Mouse (Mus musculus): Measurements from ENCODE around the gene Snrpb2. TPM values are rescaled to one million over a fixed set of nuclear protein-coding genes. Genes with fewer than 3 reads are reported as not detected.

Snrpb2 gene
- polyA plus RNA-seq, 1 experiment from 2014 or later: 89.3 TPM

DNA sequence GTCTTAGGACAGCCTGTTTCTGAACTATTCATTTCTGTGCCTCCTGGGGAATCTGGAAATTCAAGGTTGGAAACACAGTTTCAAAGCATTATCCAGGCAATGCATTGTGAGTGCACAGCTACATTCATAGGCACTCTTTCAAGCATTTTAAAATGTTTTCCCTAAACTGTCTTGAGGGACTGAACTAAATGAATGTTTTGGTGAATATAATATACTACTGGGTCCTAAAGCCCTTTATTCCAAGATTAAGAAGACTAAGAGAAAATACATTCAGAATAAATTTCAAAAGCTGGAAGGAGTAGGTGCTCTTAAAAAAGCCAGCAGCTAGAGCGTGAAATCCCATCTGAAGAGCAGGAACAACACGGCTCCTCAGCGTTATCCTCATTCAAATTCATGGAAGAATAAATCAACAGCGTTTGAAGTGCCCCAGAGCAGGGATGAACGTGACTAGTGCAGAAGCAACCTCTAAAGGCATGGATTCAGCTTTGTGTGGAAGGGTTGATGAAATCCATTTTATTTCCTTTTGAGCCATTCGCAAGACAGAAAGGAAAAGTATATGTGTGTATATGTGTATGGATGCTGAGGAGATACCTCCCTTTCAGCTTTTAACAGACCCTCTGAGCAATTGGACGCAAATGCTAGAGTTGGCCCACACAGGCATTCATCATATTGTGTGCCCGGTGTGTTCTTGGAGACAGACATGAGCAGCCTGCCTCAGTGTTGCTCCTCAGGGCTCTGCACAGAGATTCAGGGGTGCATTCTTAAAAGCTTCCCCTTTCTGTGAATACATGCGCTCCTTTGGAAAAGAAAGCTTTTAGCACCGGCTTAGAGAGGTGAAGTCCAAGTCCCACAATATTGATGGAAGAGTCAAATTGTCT lies 30.2 kb upstream of the Snrpb2 start:
- WGBS: 40% methylated on average over 10 of the region's 10 CpGs
- H3K4me1 ChIP-seq (ENCODE audit: control insufficient read depth, insufficient read depth, low read length): 0 out of 2 replicates have a peak, but pooled peaks cover 2% of the 10 kb centered on the region
- H3K9me3 ChIP-seq (replicated peaks; ENCODE audit: control insufficient read depth, low read length): no peaks in the 10 kb centered on the region
- H3K4me2 ChIP-seq (ENCODE audit: low read length): no peak overlapping the region
- no peaks in the 10 kb centered on the region for H3K27me3 ChIP-seq (replicated peaks; ENCODE audit: control insufficient read depth, insufficient read depth, low read length)
- H3K36me3 ChIP-seq (ENCODE audit: control insufficient read depth, insufficient read depth, low read length): no peaks in the 10 kb centered on the region
- H3K4me3 ChIP-seq (ENCODE audit: low read depth, low read length): no peak overlapping the region
- H3K9ac ChIP-seq (ENCODE audit: low read length): no peak overlapping the region
- no peak overlapping the region for H3K27ac ChIP-seq (ENCODE audit: low read depth, low read length)
- DNase-seq (ENCODE audit: low spot score) (peak; percentile 30), ATAC-seq (no peak)

DNA sequence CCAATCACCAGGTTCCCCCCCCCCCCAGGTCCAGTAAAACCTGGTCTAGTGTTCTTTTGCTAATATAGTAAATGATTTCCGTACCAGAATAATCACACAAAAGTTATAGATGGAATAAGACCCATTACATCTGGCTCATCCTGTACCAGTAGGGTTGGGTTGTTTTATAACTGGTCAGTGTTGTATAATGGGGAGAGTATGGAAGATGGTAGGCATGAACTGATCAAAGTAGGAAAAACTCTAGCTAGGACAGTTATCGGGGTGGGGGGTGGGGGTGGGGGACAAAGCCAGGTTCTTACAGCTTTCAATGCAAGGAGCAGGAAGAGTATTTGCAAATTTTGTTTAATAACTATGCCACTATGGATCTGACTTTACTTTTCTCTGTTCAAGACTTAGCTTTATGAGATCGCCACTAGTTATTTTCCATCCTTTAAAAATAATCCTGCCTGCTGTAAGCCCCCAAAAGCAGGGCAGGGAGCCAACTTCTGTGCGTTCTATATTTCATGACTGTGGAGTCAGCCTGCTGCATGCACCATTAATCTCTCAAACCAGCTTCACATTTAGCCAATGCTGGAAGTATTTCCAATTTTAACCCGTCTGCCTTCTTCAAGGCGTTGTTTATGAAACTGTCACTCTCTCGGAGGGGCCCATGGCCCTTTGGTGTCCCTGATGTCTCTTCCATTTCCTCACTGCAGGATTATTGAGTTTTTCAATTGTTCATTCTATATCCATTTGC lies 28.3 kb upstream of the Snrpb2 start:
- DNase-seq (ENCODE audit: low spot score): no peak
- Histone ChIP-seq H3K36me3 (ENCODE audit: control insufficient read depth, insufficient read depth, low read length) (no peaks in the 10 kb centered on the region), H3K27me3 (replicated peaks; ENCODE audit: control insufficient read depth, insufficient read depth, low read length) (no peaks in the 10 kb centered on the region), H3K4me3 (ENCODE audit: low read depth, low read length) (no peak overlapping the region), H3K27ac (ENCODE audit: low read depth, low read length) (no peak overlapping the region), H3K9ac (ENCODE audit: low read length) (no peak overlapping the region), H3K9me3 (replicated peaks; ENCODE audit: control insufficient read depth, low read length) (no peaks in the 10 kb centered on the region), H3K4me1 (ENCODE audit: control insufficient read depth, insufficient read depth, low read length) (0 out of 2 replicates have a peak, but pooled peaks cover 2% of the 10 kb centered on the region), H3K4me2 (ENCODE audit: low read length) (no peak overlapping the region)
- 84% methylated on average over 7 of the region's 7 CpGs for WGBS
- no peak for ATAC-seq

DNA sequence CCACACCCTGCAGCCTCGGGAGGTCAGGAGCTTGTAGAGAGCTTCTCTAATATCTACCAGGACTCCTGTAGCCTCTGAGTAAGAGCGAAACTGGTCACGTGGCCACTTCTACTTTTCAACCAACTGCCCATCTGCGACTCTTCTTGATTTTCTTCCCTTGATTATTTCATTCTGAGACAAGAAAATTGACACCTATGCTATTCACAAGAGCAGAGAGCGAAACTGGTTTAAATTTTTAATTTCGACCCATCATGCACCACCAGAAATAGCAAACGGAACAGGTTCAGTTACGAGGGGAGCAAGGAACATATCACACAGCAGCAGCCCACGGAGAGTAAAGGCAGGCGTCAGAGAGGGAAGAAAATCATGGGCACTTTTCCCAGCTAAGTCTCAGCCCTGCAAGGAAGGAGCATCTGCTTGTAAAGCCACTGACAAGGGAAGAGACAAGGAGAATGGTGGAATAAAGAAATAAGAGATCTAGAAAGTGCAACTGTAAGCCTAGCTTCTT lies 27.7 kb upstream of the Snrpb2 start:
- 81% methylated on average over 10 of the region's 10 CpGs for WGBS
- no peaks in the 10 kb centered on the region for H3K9me3 ChIP-seq (replicated peaks; ENCODE audit: control insufficient read depth, low read length)
- H3K4me1 ChIP-seq (ENCODE audit: control insufficient read depth, insufficient read depth, low read length): 0 out of 2 replicates have a peak, but pooled peaks cover 2% of the 10 kb centered on the region
- no peaks in the 10 kb centered on the region for H3K27me3 ChIP-seq (replicated peaks; ENCODE audit: control insufficient read depth, insufficient read depth, low read length)
- no peak overlapping the region for H3K4me3 ChIP-seq (ENCODE audit: low read depth, low read length)
- ATAC-seq (no peak), DNase-seq (ENCODE audit: low spot score) (no peak)
- H3K36me3 ChIP-seq (ENCODE audit: control insufficient read depth, insufficient read depth, low read length): no peaks in the 10 kb centered on the region
- H3K27ac ChIP-seq (ENCODE audit: low read depth, low read length): no peak overlapping the region
- no peak overlapping the region for H3K9ac ChIP-seq (ENCODE audit: low read length)
- H3K4me2 ChIP-seq (ENCODE audit: low read length): no peak overlapping the region

DNA sequence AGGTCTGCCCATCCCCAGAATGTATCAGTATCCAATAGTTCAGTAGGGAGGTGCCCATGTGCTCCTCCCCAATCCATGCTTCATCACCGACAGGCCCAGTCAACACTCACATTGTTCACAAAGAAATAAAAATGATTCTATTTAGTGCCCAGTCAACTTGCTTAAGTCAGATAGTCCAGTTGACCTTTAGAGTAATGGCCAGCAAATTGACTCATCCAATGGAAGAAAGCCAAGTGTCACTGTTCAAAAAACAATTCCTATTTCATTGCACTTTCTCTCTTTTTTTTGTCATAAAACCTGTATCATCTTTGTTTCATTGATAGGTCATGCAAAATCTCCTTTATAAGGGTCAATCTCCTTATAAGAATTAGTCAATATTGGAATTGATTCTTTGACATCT lies 21.2 kb upstream of the Snrpb2 start:
- H3K27me3 ChIP-seq (replicated peaks; ENCODE audit: control insufficient read depth, insufficient read depth, low read length): no peaks in the 10 kb centered on the region
- H3K9ac ChIP-seq (ENCODE audit: low read length): no peak overlapping the region
- WGBS: 97% methylated on average over 1 of the region's 1 CpGs
- H3K4me3 ChIP-seq (ENCODE audit: low read depth, low read length): no peak overlapping the region
- DNase-seq (ENCODE audit: low spot score): no peak
- ATAC-seq: no peak
- H3K36me3 ChIP-seq (ENCODE audit: control insufficient read depth, insufficient read depth, low read length): no peaks in the 10 kb centered on the region
- no peak overlapping the region for H3K4me2 ChIP-seq (ENCODE audit: low read length)
- no peak overlapping the region for H3K27ac ChIP-seq (ENCODE audit: low read depth, low read length)
- H3K4me1 ChIP-seq (ENCODE audit: control insufficient read depth, insufficient read depth, low read length): no peaks in the 10 kb centered on the region
- H3K9me3 ChIP-seq (replicated peaks; ENCODE audit: control insufficient read depth, low read length): no peaks in the 10 kb centered on the region

DNA sequence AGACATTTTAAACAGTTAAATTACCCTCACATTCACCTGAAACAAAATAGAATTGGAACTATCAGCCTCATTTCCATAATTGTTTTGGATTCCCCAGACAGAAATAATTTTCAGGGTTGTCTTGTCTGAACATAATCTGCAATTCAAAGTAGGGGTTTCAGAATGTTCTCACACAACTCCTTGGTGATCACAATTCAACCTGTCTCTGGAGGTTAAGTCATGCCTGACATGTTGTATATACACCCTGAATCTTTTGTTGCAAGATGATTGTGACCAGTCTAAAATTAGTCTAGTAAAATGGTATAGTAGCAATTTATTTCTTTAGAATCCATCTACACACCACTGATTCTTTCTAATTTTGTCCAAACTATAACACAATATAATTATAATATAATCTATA lies 7.6 kb upstream of the Snrpb2 start:
- DNase-seq (ENCODE audit: low spot score) (no peak), ATAC-seq (no peak)
- Histone ChIP-seq H3K36me3 (ENCODE audit: control insufficient read depth, insufficient read depth, low read length) (no peaks in the 10 kb centered on the region), H3K9me3 (replicated peaks; ENCODE audit: control insufficient read depth, low read length) (no peaks in the 10 kb centered on the region), H3K9ac (ENCODE audit: low read length) (no peak overlapping the region), H3K27ac (ENCODE audit: low read depth, low read length) (no peak overlapping the region), H3K4me3 (ENCODE audit: low read depth, low read length) (no peak overlapping the region), H3K4me1 (ENCODE audit: control insufficient read depth, insufficient read depth, low read length) (no peaks in the 10 kb centered on the region), H3K4me2 (ENCODE audit: low read length) (no peak overlapping the region), H3K27me3 (replicated peaks; ENCODE audit: control insufficient read depth, insufficient read depth, low read length) (no peaks in the 10 kb centered on the region)

DNA sequence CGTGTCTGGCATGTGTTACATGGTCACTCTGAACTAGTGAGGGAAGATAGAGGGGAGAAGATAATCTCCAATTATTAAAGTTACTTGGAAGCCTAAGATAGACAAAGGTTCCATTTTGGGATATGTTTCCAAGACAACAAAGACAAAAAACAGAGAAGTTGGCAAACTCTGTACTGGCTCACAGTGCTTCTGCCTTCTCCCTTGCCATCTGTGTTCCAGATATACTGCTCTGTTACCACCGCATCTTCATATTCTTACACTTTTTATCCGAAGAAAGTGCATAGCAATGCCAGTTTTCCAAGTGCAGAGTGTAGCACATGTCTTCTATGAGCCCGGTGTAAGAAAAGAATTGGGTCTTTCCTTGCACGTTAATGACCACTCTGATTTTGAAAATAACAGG lies 6.1 kb upstream of the Snrpb2 start:
- ATAC-seq (no peak), DNase-seq (ENCODE audit: low spot score) (no peak)
- Histone ChIP-seq H3K27me3 (replicated peaks; ENCODE audit: control insufficient read depth, insufficient read depth, low read length) (no peaks in the 10 kb centered on the region), H3K4me3 (ENCODE audit: low read depth, low read length) (no peak overlapping the region), H3K9me3 (replicated peaks; ENCODE audit: control insufficient read depth, low read length) (no peaks in the 10 kb centered on the region), H3K4me2 (ENCODE audit: low read length) (no peak overlapping the region), H3K27ac (ENCODE audit: low read depth, low read length) (no peak overlapping the region), H3K4me1 (ENCODE audit: control insufficient read depth, insufficient read depth, low read length) (no peaks in the 10 kb centered on the region), H3K9ac (ENCODE audit: low read length) (no peak overlapping the region), H3K36me3 (ENCODE audit: control insufficient read depth, insufficient read depth, low read length) (no peaks in the 10 kb centered on the region)
- 76% methylated on average over 5 of the region's 5 CpGs for WGBS

DNA sequence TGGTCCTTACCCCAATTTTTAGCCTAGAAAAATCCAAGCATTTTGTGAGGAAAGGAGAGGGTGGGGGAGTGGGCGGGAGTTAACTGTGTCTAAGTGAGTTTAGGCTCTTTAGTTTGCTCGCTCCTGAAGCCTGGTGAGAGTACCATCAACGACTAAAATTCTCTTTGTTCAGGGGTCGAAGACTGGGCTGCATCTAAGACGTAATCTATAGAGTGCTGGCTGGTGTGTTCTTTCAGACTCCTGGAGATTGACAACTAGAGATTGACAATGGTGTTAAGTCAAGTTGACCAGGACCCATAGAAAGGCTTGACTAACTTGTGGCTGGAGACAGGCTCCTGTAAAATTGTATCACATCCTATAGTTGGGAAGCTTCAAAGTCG lies 417 bp upstream of the Snrpb2 start:
- peaks cover 7% of the 10 kb centered on the region for H3K4me1 ChIP-seq (ENCODE audit: control insufficient read depth, insufficient read depth, low read length)
- H3K4me3 ChIP-seq (ENCODE audit: low read depth, low read length): peak overlapping the region; percentile 87
- H3K27me3 ChIP-seq (replicated peaks; ENCODE audit: control insufficient read depth, insufficient read depth, low read length): no peaks in the 10 kb centered on the region
- no peak for DNase-seq (ENCODE audit: low spot score)
- H3K9me3 ChIP-seq (replicated peaks; ENCODE audit: control insufficient read depth, low read length): no peaks in the 10 kb centered on the region
- WGBS: 41% methylated on average over 6 of the region's 6 CpGs
- H3K27ac ChIP-seq (ENCODE audit: low read depth, low read length): no peak overlapping the region
- ATAC-seq: peak; percentile 70
- H3K9ac ChIP-seq (ENCODE audit: low read length): no peak overlapping the region; the same call in 1 of the 2 replicates
- peak overlapping the region; percentile 56 for H3K4me2 ChIP-seq (ENCODE audit: low read length)
- H3K36me3 ChIP-seq (ENCODE audit: control insufficient read depth, insufficient read depth, low read length): peaks cover 23% of the 10 kb centered on the region

DNA sequence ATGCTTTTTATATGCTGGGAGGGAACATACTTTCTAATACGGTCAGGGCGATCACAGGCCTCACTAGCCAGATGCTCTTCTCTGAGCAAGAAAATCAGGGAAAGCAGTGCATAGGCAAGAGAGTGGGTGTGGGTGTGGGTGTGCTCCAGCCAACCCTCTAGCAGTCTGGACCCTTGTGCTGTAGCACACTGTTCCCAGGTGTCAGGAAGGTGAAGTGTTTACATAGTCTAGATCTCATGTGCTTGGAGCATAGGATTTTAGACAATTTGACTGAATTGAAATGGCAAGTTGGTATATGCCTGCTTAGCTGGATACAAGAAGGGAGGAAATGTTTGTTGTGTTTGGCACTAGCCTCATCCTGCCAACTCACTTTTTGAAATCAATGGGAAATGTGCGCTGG lies 3.1 kb downstream of the Snrpb2 start:
- Histone ChIP-seq H3K27me3 (replicated peaks; ENCODE audit: control insufficient read depth, insufficient read depth, low read length) (no peaks in the 10 kb centered on the region), H3K4me3 (ENCODE audit: low read depth, low read length) (no peak overlapping the region), H3K9ac (ENCODE audit: low read length) (no peak overlapping the region), H3K4me1 (ENCODE audit: control insufficient read depth, insufficient read depth, low read length) (peaks cover 7% of the 10 kb centered on the region), H3K27ac (ENCODE audit: low read depth, low read length) (no peak overlapping the region), H3K4me2 (ENCODE audit: low read length) (no peak overlapping the region), H3K36me3 (ENCODE audit: control insufficient read depth, insufficient read depth, low read length) (peaks cover 49% of the 10 kb centered on the region), H3K9me3 (replicated peaks; ENCODE audit: control insufficient read depth, low read length) (no peaks in the 10 kb centered on the region)
- DNase-seq (ENCODE audit: low spot score) (no peak), ATAC-seq (no peak)
- WGBS: 93% methylated on average over 3 of the region's 3 CpGs

Data from forebrain, embryonic 14.5 days (tissue).